Mouse (Mus musculus) lung, postnatal 36 days (tissue): ENCODE results near the gene Arl6ip4.

Experiments used
- DNase-seq: peaks from one replicate; pipeline ENCODE4 v3.0.0; 2022; ENCODE audit warnings: mixed read lengths

Arl6ip4 gene

GRCm38 (mm10) chr5:124115990-124116845 is at the start of gene Arl6ip4:
Gene Arl6ip4, plus strand, starts transcription at chr5:124116089.
- peak; percentile 85 for DNase-seq

- DNase-seq, result no peak
These were observed 46.2 kb upstream of the Arl6ip4 start for GRCm38 (mm10) chr5:124069657-124070056.

DNA sequence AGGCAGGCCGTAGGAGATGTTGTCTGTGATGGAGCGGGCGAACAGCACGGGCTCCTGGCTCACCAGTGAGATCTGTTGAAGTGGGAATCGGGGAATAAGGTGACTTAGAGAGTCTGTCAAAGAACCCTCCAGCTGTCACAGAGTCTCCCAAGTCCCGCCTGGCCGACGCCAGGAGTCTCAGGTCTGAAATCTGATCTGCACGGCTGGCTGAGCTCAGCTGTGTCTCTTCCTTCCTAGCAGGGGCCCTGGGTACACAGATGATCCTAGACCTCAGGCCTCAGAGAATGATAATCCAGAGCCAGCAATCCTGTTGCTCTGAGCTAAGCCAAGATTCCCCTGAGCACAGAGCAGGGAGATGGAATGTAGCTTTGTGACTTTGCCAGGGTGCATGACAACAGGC is 42.2 kb upstream of the Arl6ip4 start:
- no peak for DNase-seq

- peak; percentile 15 for DNase-seq
These were observed 41.0 kb upstream of the Arl6ip4 start for GRCm38 (mm10) chr5:124074845-124075307.

- DNase-seq, result no peak
These were observed 40.2 kb upstream of the Arl6ip4 start for GRCm38 (mm10) chr5:124075716-124076115.

- no peak for DNase-seq
These were observed 39.3 kb upstream of the Arl6ip4 start for GRCm38 (mm10) chr5:124076559-124076958.

GRCm38 (mm10) chr5:124077241-124077640 is 38.6 kb upstream of the Arl6ip4 start:
- no peak for DNase-seq

- DNase-seq, result no peak
These were observed 37.9 kb upstream of the Arl6ip4 start for GRCm38 (mm10) chr5:124077856-124078460.

DNA sequence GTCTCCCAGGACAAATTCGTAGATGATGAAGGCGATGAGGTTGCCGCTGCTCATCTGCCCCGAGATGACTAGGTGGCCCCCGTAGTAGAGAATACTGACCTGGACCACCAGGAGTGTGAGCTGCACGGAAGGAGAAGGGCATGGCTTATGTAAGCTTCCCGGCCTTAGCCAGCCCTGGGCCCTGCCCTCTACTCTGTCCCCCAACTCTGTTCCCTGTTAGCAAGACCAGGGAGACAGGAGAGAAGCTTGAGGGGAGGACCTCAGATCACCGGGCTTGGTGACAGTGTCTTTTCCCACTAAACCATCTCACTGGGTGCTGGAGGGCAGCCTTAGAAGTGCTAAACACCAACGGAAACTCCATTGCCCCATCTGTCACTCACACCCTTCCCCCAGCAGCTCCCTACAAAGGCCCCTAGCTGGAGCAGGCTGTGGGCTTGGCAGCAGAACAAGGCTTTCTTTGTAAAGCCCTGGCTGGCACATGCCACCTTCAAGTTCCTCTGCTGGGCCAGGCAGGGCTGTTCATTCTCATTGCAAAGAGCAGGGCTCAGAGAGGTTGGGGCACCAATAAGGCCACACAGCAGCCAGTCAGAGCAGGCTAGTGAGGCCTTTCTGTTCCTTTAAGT is 37.0 kb upstream of the Arl6ip4 start:
- DNase-seq, result no peak

- DNase-seq, result no peak
These were observed 36.0 kb upstream of the Arl6ip4 start for GRCm38 (mm10) chr5:124079880-124080279.

DNA sequence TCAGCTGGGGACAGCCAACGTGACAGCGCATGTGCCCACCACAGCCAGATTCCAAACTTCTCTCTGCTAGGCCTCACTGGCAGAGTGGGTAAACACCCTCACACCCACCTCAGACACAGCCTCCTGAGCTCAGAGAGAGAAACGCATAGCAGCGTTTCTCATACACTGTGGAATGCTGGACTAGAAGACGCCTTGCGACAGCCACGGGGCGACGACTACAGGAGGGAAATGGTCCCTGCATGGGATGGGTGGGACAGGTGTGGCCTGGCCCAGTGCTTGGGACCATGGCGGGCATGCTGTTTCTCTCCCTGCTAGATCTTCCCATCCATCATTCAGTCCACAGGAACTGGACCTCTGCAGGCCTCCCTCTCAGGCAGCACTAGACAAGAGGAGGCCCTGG is 33.4 kb upstream of the Arl6ip4 start:
- no peak for DNase-seq

- no peak for DNase-seq
These were observed 32.8 kb upstream of the Arl6ip4 start for GRCm38 (mm10) chr5:124082941-124083688.

- DNase-seq, result peak; percentile 26
These were observed 31.9 kb upstream of the Arl6ip4 start for GRCm38 (mm10) chr5:124083850-124084587.

GRCm38 (mm10) chr5:124084588-124085173 is 31.2 kb upstream of the Arl6ip4 start:
- peak; percentile 90 for DNase-seq

DNA sequence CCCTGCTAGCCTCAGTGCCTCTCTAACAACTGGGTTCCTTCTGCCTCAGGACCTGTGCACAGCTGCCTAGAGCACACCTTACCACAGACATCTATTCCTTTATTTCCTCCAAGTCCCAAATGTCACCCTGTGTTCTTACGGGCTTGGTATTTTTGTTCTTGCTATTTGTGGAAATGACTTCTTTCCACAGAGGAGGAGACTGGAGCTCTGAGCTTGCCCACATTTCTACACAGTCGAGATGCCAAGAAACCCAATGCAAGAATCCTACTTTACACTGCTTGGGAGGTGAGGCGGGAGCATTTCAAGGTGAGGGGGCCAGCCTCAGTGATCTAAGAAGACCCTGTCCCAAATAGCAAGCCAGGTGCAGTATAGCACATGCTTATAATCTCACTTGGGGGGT is 30.4 kb upstream of the Arl6ip4 start:
- no peak for DNase-seq

DNA sequence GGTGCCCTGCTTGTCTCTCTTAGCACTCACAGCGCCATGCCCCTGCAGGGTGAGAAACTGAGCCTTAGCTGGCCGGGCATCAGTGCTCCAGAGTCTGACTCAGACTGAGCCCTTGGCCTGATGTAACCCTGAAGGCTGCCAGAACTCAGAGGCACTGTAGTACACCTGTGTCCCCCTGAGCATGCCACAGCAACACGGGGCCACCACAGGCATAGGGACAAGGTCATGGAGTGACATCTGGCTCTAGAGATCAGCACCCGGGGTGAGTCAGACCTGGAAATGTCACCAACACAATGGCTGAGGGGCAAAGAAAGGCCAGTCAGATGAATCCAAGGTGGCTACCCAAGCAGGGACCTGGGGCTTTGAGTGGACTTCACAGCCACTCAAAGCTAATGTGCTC is 29.0 kb upstream of the Arl6ip4 start:
- DNase-seq, result no peak

DNA sequence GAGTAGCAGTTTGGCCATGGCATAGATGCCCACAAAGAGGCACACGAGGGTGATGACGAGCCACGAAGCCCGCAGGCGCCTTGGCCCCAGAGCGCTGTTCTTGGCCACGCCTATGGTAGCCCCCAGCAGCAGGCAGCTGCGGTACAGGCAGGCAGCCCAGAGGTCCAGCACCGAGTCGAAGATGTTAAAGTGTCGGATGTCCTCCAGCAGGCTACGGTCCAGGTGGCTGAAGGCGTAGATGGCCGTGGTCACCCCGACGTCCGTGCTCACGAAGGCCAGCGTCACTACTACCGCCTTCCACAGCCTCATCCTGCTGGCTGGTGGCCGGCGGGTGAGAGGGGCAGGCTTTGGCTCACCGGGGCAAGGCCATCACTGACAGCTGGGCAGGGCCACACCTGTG is 26.0 kb upstream of the Arl6ip4 start:
- DNase-seq, result no peak

- peak; percentile 40 for DNase-seq
These were observed 23.9 kb upstream of the Arl6ip4 start for GRCm38 (mm10) chr5:124091951-124092406.

GRCm38 (mm10) chr5:124093120-124093794 is 22.6 kb upstream of the Arl6ip4 start:
- peak; percentile 67 for DNase-seq

DNA sequence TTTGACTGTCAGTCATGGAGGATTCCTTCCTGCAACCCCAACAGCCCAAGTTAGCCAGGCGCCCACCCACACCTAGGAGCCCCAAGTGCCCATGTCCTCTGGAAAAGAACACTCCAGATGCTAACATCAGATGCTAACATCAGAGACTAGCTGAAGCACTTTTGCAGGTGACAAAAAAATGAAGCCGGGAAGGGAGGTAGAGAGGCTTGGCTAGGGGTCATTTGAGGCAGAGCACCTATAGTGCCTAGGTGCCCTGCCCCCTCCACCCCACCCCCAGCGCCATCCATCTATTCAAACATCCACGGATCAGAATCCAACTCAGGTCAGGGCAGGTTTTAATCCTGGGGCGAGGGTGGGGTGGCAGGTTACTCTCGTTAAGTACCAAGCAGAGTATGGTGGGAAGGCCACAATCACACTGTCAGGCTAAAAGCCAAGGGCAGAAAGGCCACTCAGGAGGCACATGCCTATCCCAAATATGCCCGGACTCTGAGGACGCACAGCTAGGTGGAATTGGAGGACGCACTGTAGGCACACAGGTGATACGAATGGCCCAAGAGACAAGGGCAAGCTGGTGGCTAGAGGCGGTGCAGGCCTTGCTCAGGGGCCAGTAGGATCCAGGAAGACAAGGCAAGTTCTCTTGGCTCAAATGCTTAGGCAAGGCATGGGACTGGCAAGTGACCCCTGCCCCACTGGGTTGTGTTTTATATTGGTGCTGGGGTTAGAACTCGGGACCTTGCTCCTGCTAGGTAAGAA is 21.9 kb upstream of the Arl6ip4 start:
- no peak for DNase-seq
